Mouse (Mus musculus): ENCODE measurements around the gene Trhr2. TPM values are rescaled to one million over a fixed set of nuclear protein-coding genes. Genes with fewer than 3 reads are reported as not detected.
A peak's percentile ranks its signal among the peaks of the same experiment; 100 is the strongest.

The Trhr2 gene
- polyA plus RNA-seq, 1 experiment from 2014 or later = 0.12 TPM

DNA sequence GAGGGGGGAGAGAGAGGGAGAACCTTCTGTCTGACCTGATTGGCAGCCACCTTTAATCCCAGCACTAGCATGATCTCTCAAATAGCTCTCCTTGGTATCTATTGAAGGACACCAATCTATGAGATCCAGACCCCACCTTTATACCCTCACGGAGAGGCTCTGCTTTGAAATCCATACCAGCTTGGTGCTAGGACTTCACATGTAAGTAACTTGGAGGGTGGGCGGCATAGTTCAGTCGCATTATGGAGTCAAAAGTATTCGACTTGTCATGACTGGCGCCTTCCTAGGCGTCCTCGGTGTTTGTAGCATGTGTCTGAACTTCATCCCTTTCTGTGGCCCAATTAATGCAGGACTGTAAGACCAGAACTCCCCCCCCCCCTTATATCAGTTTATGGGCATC, 14.8 kb upstream of the Trhr2 start:
- peaks cover 27% of the 10 kb centered on the region for H3K4me1 ChIP-seq
- peaks cover 7% of the 10 kb centered on the region for H3K36me3 ChIP-seq
- no peaks in the 10 kb centered on the region for H3K27me3 ChIP-seq (replicated peaks)
- H3K4me3 ChIP-seq (replicated peaks) = 0 out of 2 replicates have a peak overlapping the region, but pooled peaks have one; percentile 87
- no peak overlapping the region for H3K27ac ChIP-seq (replicated peaks)
- 96% methylated on average over 7 of the region's 7 CpGs for WGBS
- H3K9me3 ChIP-seq (replicated peaks) = no peaks in the 10 kb centered on the region
- H3K9ac ChIP-seq (replicated peaks) = no peak overlapping the region
- no peak for ATAC-seq (ENCODE audit: low FRiP score)
- peak overlapping the region; percentile 57 for H3K4me2 ChIP-seq

DNA sequence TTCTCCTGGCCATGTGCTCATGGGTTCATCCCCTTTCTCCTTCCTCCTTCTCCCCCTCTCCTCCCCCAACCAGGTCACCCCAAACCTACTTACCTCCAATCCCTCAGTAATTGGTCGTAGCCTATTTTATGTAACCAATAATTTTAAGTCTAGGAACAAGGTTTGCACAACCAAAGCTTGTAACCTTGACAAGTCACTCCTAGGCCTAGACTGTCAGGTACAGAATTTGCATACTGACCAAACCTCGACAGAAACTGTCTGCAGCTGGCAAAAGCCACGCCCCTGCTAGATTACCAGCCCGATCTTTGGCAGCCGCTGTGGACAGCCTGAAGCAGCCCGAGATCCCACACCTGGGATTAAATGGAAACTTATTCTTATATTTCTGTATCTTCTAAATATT, 11.2 kb upstream of the Trhr2 start:
- Histone ChIP-seq H3K9me3 (replicated peaks) (no peaks in the 10 kb centered on the region), H3K4me1 (peaks cover 14% of the 10 kb centered on the region; the same call in 1 of the 2 replicates), H3K9ac (replicated peaks) (no peak overlapping the region), H3K4me3 (replicated peaks) (no peak overlapping the region), H3K4me2 (no peak overlapping the region), H3K36me3 (no peaks in the 10 kb centered on the region), H3K27me3 (replicated peaks) (peaks cover 3% of the 10 kb centered on the region; the same call in 1 of the 2 replicates), H3K27ac (replicated peaks) (no peak overlapping the region)
- WGBS = 77% methylated on average over 6 of the region's 6 CpGs
- ATAC-seq (ENCODE audit: low FRiP score) = no peak

DNA sequence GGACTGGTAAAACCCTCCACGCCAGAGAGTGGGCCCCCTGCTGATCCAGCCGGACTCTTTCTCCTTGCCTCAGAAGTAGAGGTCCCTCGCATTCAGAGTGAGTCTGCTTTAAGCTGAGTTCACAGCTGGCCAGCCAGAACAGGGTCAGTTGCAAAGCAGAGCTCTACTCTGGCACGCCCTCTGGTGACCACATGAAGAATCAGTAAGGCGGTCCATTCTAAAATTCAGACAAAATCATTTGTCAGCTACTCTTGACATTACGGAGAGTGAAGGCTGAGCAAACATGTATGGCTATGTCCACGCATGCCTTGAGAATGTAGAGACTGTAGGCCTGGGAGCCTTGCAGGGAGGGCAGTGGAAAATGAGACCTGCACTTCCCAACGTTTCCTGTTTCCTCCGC, 9.1 kb upstream of the Trhr2 start:
- WGBS = 13% methylated on average over 9 of the region's 9 CpGs
- peak; percentile 59; the same call in 1 of the 2 replicates for ATAC-seq (ENCODE audit: low FRiP score)

DNA sequence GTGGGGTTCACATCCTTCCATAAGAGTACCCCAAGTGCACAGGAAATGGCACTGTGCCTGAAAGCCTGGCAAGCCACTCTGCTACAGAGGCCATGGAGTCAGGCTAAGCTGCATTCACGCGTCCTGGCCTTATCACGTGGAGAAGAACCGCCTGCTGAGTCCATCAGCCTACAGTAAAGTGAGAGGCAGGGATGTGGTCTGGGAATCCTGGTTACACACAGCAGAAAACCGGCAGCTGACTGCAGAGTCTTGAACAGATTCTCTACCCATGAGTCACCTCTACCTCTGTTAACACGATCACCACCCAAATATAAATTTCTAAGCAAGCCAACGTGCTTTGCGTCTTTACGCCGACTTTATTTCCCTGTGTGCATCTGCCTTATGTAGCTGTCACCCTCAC, 7.9 kb upstream of the Trhr2 start:
- H3K9ac ChIP-seq (replicated peaks) = no peak overlapping the region
- 84% methylated on average over 10 of the region's 10 CpGs for WGBS

More for the DNA sequence above, 9.1 kb upstream of the Trhr2 start:
- peaks cover 3% of the 10 kb centered on the region; the same call in 1 of the 2 replicates for H3K4me1 ChIP-seq
- H3K4me3 ChIP-seq (replicated peaks) = no peak overlapping the region
- H3K4me2 ChIP-seq = no peak overlapping the region
- no peaks in the 10 kb centered on the region for H3K36me3 ChIP-seq
- no peak overlapping the region for H3K9ac ChIP-seq (replicated peaks)
- no peaks in the 10 kb centered on the region for H3K9me3 ChIP-seq (replicated peaks)
- peaks cover 3% of the 10 kb centered on the region; the same call in 1 of the 2 replicates for H3K27me3 ChIP-seq (replicated peaks)
- H3K27ac ChIP-seq (replicated peaks) = no peak overlapping the region

DNA sequence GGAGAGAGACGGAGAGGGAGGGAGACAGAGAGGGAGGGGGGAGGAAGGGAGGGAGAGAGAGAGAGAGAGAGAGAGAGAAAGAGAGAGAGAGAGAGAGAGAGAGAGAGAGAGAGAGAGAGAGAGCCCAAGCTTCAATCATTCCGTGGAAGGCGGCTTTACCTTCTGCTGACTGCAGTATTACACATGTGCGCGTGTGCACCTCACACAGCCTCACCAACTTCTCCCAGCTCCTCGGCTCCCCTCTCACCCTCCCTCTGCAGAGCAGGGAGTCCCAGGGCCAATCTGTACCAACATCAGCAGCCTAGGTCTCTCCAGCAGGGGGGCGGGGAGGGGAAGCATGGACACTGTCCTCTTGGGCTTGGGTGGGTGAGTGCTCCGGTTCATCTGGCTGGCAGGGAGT, 2.4 kb upstream of the Trhr2 start:
- Histone ChIP-seq H3K9me3 (replicated peaks) (no peaks in the 10 kb centered on the region), H3K4me1 (no peaks in the 10 kb centered on the region), H3K4me3 (replicated peaks) (no peak overlapping the region), H3K4me2 (no peak overlapping the region), H3K36me3 (no peaks in the 10 kb centered on the region), H3K9ac (replicated peaks) (no peak overlapping the region), H3K27ac (replicated peaks) (no peak overlapping the region), H3K27me3 (replicated peaks) (peaks cover 10% of the 10 kb centered on the region; the same call in 1 of the 2 replicates)
- ATAC-seq (ENCODE audit: low FRiP score) = no peak
- WGBS = 43% methylated on average over 8 of the region's 8 CpGs

More for the DNA sequence above, 7.9 kb upstream of the Trhr2 start:
- no peak overlapping the region for H3K27ac ChIP-seq (replicated peaks)
- H3K4me3 ChIP-seq (replicated peaks) = no peak overlapping the region
- no peaks in the 10 kb centered on the region for H3K9me3 ChIP-seq (replicated peaks)
- H3K4me1 ChIP-seq = peaks cover 3% of the 10 kb centered on the region; the same call in 1 of the 2 replicates
- H3K27me3 ChIP-seq (replicated peaks) = peaks cover 5% of the 10 kb centered on the region; the same call in 1 of the 2 replicates
- no peak for ATAC-seq (ENCODE audit: low FRiP score)
- H3K36me3 ChIP-seq = no peaks in the 10 kb centered on the region
- H3K4me2 ChIP-seq = no peak overlapping the region

DNA sequence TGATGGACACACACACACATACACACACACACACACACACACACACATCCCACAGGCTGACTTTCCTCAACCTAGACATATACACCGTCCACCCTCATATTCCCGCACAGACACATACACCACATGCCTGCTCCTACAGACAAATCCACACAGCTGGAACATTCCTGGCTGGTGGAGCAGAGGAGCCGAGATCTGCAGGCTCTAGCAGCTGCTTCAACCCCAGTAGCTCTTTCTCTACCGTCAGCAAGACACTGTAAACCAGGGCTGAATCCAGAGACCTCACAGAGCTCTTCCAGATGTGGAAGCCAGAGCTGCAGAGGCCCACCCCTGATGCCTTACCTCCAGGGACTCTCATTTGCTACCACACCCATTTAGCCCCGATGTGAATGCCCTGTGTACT, 1.7 kb upstream of the Trhr2 start:
- 51% methylated on average over 5 of the region's 5 CpGs for WGBS
- Histone ChIP-seq H3K4me3 (replicated peaks) (no peak overlapping the region), H3K4me2 (no peak overlapping the region), H3K4me1 (no peaks in the 10 kb centered on the region), H3K27ac (replicated peaks) (no peak overlapping the region), H3K27me3 (replicated peaks) (peaks cover 12% of the 10 kb centered on the region), H3K36me3 (no peaks in the 10 kb centered on the region), H3K9ac (replicated peaks) (no peak overlapping the region), H3K9me3 (replicated peaks) (no peaks in the 10 kb centered on the region)
- no peak for ATAC-seq (ENCODE audit: low FRiP score)

DNA sequence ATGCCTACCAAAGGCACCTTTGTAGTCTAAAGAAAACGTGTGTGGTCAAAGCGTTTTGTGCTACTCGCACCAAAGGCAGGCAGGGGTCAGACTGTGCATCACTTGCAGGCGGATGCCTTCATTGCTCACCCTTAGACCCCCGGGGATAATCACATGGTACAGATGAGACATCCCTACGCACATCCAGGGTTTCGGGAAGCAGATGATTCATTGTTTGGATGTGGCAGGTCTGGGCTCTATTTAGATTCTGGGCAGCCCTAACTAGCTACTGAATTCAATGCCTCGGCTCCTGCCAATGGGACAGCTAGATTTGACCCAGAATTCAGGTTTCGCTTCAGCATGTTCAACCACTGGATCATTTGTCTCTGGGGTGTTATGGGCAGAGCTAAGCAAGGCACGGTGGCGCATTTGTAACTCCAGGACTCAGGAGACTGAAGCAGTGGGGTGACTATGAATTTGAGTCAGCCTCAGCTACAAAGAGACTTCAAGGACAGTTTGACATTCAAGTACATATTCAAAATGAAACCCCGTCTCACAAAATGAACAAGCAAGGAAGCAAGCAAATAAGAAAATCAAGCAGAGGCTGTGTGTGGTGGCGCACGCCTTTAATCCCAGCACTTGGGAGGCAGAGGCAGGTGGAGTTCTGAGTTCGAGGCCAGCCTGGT, 1.3 kb downstream of the Trhr2 start:
- no peak overlapping the region for H3K4me3 ChIP-seq (replicated peaks)
- no peak overlapping the region for H3K27ac ChIP-seq (replicated peaks)
- H3K9ac ChIP-seq (replicated peaks) = no peak overlapping the region
- H3K36me3 ChIP-seq = no peaks in the 10 kb centered on the region
- H3K4me1 ChIP-seq = no peaks in the 10 kb centered on the region
- ATAC-seq (ENCODE audit: low FRiP score) = no peak
- no peaks in the 10 kb centered on the region for H3K9me3 ChIP-seq (replicated peaks)
- peaks cover 21% of the 10 kb centered on the region for H3K27me3 ChIP-seq (replicated peaks)
- WGBS = 73% methylated on average over 15 of the region's 15 CpGs
- no peak overlapping the region for H3K4me2 ChIP-seq

DNA sequence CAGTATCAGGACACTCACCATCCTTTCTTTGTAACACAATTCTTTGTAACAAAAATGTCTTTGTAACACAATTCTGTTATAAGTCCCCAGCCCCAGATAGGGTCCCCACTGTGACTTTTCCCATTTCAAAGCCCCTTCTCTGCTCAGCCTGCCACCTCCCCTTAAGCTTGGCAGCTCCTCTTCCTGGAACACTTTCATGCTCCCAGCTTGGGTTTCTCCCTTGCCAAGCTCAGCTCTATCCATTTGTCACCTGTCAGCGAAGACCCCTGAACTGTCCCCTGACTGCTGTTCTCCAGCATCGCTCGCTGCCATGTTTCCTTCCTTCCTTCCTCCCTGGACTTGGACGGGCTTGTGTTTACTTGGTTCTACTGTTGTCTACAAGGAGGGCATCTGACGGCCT, 2.9 kb downstream of the Trhr2 start:
- H3K4me2 ChIP-seq = no peak overlapping the region
- H3K9ac ChIP-seq (replicated peaks) = no peak overlapping the region
- H3K4me1 ChIP-seq = no peaks in the 10 kb centered on the region
- peaks cover 16% of the 10 kb centered on the region for H3K27me3 ChIP-seq (replicated peaks)
- no peaks in the 10 kb centered on the region for H3K9me3 ChIP-seq (replicated peaks)
- no peaks in the 10 kb centered on the region for H3K36me3 ChIP-seq
- no peak for ATAC-seq (ENCODE audit: low FRiP score)
- no peak overlapping the region for H3K27ac ChIP-seq (replicated peaks)
- H3K4me3 ChIP-seq (replicated peaks) = no peak overlapping the region
- WGBS = 83% methylated on average over 5 of the region's 5 CpGs

DNA sequence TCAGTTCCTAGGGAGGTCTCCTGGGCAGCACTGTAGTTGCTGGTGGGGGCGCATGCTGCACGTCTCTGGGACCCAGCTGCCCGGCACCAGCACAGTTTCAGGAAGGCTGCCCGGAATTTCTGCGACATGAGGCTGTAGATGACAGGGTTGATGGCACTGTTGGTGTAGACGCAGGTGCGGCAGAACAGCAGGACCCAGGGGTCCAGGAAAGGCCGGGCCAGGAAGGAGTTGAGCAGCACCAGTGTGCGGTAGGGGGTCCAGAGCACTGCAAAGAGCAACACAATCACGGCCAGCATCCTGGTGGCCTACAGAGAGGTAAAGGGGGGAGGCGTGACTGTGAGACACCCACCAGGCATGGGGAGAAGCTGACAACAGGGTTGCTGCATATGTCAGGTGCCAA, 3.3 kb downstream of the Trhr2 start:
- H3K4me1 ChIP-seq = no peaks in the 10 kb centered on the region
- H3K9me3 ChIP-seq (replicated peaks) = no peaks in the 10 kb centered on the region
- no peak overlapping the region for H3K27ac ChIP-seq (replicated peaks)
- no peak overlapping the region for H3K9ac ChIP-seq (replicated peaks)
- WGBS = 51% methylated on average over 11 of the region's 11 CpGs
- no peak overlapping the region for H3K4me3 ChIP-seq (replicated peaks)
- no peaks in the 10 kb centered on the region for H3K36me3 ChIP-seq
- H3K27me3 ChIP-seq (replicated peaks) = peaks cover 16% of the 10 kb centered on the region
- H3K4me2 ChIP-seq = no peak overlapping the region
- no peak for ATAC-seq (ENCODE audit: low FRiP score)

DNA sequence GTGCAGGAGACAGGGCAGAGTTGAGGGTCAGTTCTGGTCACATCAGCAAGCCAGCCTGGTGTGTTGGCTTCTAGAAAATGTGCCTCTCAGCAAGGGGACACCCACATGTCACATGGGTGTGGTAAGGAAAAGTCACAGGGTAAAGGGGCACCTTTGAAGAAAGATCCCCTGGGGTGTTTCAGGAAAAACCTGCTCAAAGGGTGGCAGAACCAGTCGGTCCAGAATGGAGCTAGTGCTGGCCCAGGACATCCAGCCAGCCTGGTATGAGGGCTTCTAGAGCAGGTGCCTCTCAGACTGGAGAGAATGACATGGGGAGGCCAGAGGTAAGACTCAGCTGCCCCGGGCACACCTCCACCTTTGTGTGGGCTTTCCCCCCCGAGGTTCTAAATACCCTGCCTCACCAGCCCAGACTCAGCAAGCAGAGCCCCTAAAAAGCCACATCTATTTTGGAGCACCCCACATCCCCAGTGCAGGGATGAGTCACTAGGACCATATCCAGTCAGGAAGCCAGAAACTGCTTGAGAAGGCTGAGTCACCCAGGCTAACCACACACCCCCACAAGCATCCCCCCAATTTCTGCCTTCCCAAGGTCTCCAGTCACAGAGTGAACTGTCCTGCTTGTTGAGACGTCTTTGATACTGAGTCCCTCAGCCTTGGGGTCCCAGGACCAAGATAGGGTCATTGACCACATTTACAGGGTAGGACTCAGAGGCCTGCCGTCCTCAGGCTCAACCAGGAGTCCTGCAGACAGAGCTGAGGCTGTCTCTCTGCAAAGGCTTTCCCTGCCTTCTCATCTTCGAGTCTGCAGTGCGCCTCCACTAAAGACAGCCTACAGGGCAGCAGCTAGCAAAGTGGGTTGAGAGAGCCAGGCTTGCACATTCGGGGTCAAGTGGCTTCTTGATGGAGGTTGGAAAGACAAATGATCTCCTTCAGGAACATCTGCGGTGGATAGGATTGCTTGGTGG, 4.6 kb downstream of the Trhr2 start:
- H3K9me3 ChIP-seq (replicated peaks) = no peaks in the 10 kb centered on the region
- H3K9ac ChIP-seq (replicated peaks) = no peak overlapping the region
- no peak overlapping the region for H3K4me2 ChIP-seq
- WGBS = 74% methylated on average over 9 of the region's 9 CpGs
- no peak overlapping the region for H3K27ac ChIP-seq (replicated peaks)
- no peaks in the 10 kb centered on the region for H3K36me3 ChIP-seq
- H3K27me3 ChIP-seq (replicated peaks) = peaks cover 15% of the 10 kb centered on the region
- H3K4me3 ChIP-seq (replicated peaks) = no peak overlapping the region
- no peaks in the 10 kb centered on the region for H3K4me1 ChIP-seq
- no peak for ATAC-seq (ENCODE audit: low FRiP score)

DNA sequence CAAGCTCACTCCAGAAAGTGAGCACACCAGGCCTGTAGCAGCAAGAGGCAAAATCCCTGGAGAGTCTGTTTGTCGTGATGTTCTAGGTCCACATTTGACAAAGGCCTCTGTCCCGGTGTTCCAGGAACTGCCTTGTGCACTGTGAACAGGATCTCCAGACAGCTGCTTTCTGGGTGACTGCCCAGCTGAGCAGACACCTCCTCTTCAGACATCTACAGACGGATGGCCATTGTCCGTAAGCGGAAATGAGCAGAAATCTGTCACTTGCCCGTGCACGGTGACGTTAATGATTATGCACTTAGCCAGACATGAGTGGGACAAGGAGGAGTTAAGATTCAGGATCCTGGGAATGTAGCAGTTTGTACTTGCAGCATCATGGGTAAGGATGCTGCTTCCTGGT, 6.4 kb downstream of the Trhr2 start:
- peaks cover 14% of the 10 kb centered on the region for H3K27me3 ChIP-seq (replicated peaks)
- H3K36me3 ChIP-seq = no peaks in the 10 kb centered on the region
- ATAC-seq (ENCODE audit: low FRiP score) = no peak
- 75% methylated on average over 8 of the region's 8 CpGs for WGBS
- H3K9ac ChIP-seq (replicated peaks) = no peak overlapping the region
- H3K4me3 ChIP-seq (replicated peaks) = no peak overlapping the region
- no peaks in the 10 kb centered on the region for H3K9me3 ChIP-seq (replicated peaks)
- no peak overlapping the region for H3K4me2 ChIP-seq
- no peak overlapping the region for H3K27ac ChIP-seq (replicated peaks)
- H3K4me1 ChIP-seq = peaks cover 6% of the 10 kb centered on the region
